Mouse (Mus musculus): ENCODE results near the gene Ankrd9. TPM values are rescaled to one million over a fixed set of nuclear protein-coding genes. Genes with fewer than 3 reads are reported as not detected.
A peak's percentile ranks its signal among the peaks of the same experiment; 100 is the strongest.

The Ankrd9 gene
- polyA plus RNA-seq, 1 experiment from 2014 or later, result 14.1 TPM

DNA sequence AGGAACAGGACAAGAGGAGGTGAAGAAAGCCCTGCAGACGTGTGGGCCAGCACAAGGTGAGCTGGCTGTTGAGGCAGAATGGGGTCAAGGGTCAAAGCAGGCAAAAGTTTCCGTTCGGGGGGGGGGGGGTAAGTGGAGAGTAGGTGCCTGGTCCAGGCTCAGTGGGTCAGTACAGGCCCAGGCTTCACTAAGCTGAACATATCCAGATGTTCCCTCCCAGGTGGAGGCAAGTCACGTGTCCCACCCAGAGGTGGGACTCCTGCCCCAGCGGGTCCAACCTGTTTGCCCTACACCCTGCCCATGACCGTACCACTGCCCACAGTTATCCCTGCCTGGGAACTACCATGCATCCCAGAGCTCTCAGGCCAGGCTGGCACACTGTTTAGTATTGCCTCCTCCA, 27.0 kb upstream of the Ankrd9 start:
- Histone ChIP-seq H3K27me3 (no peaks in the 10 kb centered on the region), H3K9me3 (no peaks in the 10 kb centered on the region), H3K27ac (peak overlapping the region; percentile 22; the same call in 1 of the 2 replicates), H3K36me3 (no peaks in the 10 kb centered on the region), H3K4me1 (peaks cover 35% of the 10 kb centered on the region), H3K4me2 (replicated peaks) (no peak overlapping the region), H3K9ac (no peak overlapping the region), H3K4me3 (no peak overlapping the region)
- WGBS, result 53% methylated on average over 6 of the region's 6 CpGs
- peak; percentile 37; the same call in 1 of the 2 replicates for ATAC-seq (ENCODE audit: low FRiP score, low read depth)

DNA sequence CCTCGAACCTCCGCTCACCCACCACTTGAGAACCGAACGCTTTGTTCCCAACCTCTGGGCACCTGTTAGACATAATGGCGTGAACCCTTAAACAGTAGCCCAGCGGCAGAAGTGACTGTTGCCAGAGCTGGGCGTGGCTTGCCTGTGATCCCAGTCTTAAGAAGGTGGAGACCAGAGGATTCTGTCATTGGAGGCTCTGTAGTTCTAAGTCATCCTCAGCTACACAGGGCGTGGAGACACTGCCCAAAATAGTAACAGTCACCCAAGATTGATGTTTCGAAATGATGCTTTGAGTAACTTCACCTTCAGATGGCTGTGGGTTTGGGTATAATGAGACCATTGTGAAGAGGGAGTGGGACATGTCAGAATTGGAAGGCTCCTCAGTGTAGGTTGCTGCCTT, 25.3 kb upstream of the Ankrd9 start:
- no peak overlapping the region for H3K4me3 ChIP-seq
- no peaks in the 10 kb centered on the region for H3K27me3 ChIP-seq
- H3K27ac ChIP-seq, result no peak overlapping the region
- H3K36me3 ChIP-seq, result no peaks in the 10 kb centered on the region
- no peak for ATAC-seq (ENCODE audit: low FRiP score, low read depth)
- peaks cover 32% of the 10 kb centered on the region for H3K4me1 ChIP-seq
- H3K4me2 ChIP-seq (replicated peaks), result no peak overlapping the region
- WGBS, result 79% methylated on average over 9 of the region's 9 CpGs
- H3K9me3 ChIP-seq, result no peaks in the 10 kb centered on the region
- H3K9ac ChIP-seq, result no peak overlapping the region

DNA sequence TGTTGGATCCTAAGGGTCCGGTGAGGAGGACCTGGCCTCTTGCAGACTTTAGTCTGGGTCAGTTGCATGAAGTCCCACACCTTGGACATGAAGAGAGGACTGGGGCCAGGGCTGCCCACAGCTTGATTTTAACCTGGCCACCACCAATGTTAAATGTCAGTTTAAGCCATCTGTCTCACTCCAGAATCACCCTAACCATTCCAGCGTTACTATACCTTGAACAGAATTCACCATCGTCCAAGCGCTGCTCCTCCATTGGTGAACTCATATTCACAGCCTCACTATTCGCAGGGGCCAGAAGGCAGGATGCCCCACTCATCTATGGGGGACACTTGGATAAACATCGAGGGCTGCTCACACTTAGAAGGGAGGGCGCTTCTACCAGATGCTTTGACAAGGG, 22.1 kb upstream of the Ankrd9 start:
- no peaks in the 10 kb centered on the region for H3K27me3 ChIP-seq
- WGBS, result 91% methylated on average over 7 of the region's 7 CpGs
- no peak overlapping the region for H3K4me2 ChIP-seq (replicated peaks)
- H3K36me3 ChIP-seq, result no peaks in the 10 kb centered on the region
- H3K9me3 ChIP-seq, result peaks cover 12% of the 10 kb centered on the region; the same call in 1 of the 2 replicates
- H3K4me3 ChIP-seq, result no peak overlapping the region
- no peak overlapping the region for H3K9ac ChIP-seq
- peaks cover 2% of the 10 kb centered on the region for H3K4me1 ChIP-seq
- ATAC-seq (ENCODE audit: low FRiP score, low read depth), result no peak
- no peak overlapping the region for H3K27ac ChIP-seq

DNA sequence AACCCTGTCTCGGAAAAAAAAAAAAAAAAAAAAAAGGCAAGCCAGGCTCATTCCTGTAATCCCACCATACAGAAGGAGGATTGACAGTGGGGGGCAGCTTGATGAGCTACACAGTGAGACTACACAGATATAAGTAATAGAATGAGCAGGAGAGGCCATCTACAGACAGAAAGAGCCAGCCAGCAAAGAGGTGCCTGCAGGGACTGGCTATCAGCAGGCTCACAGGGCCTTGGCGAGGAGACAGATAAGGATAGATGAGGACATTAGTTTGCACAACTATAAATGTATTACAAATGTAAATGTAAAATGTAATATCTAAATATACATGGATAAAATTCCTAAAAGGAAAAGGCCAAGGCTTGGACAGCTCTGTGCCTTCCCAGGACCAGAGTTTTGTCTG, 21.0 kb upstream of the Ankrd9 start:
- no peak for ATAC-seq (ENCODE audit: low FRiP score, low read depth)
- Histone ChIP-seq H3K9me3 (peaks cover 12% of the 10 kb centered on the region; the same call in 1 of the 2 replicates), H3K9ac (no peak overlapping the region), H3K27me3 (no peaks in the 10 kb centered on the region), H3K4me2 (replicated peaks) (no peak overlapping the region), H3K27ac (no peak overlapping the region), H3K36me3 (no peaks in the 10 kb centered on the region), H3K4me1 (no peaks in the 10 kb centered on the region), H3K4me3 (no peak overlapping the region)
- WGBS, result 80% methylated on average over 2 of the region's 2 CpGs

DNA sequence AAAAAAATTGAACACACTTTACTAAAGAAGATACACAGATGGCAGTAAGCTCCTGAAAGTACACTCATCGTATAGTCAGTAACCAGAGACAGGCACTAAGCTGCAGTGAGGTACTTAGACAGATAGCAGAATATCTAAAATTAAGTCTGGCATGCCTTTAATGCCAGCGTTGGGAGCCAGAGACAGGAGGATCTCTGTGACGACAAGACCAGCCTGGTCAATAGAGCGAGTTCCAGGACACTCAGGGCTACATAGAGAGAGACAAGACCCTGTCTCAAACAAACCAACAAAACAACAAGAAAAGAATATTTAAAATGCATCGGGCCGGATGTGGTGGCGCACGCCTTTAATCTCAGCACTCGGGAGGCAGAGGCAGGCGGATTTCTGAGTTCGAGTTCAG, 19.3 kb upstream of the Ankrd9 start:
- WGBS, result 95% methylated on average over 11 of the region's 11 CpGs
- Histone ChIP-seq H3K9me3 (peaks cover 12% of the 10 kb centered on the region; the same call in 1 of the 2 replicates), H3K9ac (no peak overlapping the region), H3K27ac (no peak overlapping the region), H3K4me3 (no peak overlapping the region), H3K27me3 (no peaks in the 10 kb centered on the region), H3K4me2 (replicated peaks) (no peak overlapping the region), H3K4me1 (no peaks in the 10 kb centered on the region), H3K36me3 (no peaks in the 10 kb centered on the region)
- no peak for ATAC-seq (ENCODE audit: low FRiP score, low read depth)

DNA sequence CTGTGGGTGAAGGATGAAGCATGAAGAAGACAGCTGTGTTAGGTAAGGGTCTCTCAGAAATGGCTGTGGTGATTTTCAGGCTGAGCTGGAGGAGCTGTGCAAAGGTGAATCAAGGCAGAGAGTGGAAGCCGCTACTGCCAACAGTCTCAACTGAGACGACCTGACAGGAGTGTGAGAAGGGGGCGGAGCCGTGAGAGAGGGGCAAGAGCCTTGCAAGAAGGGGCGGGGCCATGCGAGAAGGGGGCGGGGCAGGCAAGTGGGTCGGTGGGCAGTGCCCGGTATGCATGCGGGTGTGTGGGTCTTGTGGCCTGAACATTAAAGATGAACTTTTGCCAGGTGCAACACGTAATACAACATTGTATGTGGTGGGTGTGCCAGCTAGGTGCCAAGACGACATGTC, 15.8 kb upstream of the Ankrd9 start:
- Histone ChIP-seq H3K27me3 (no peaks in the 10 kb centered on the region), H3K9ac (no peak overlapping the region), H3K4me1 (peaks cover 11% of the 10 kb centered on the region), H3K27ac (no peak overlapping the region), H3K4me3 (no peak overlapping the region), H3K36me3 (no peaks in the 10 kb centered on the region), H3K9me3 (peaks cover 12% of the 10 kb centered on the region; the same call in 1 of the 2 replicates), H3K4me2 (replicated peaks) (no peak overlapping the region)
- 33% methylated on average over 12 of the region's 12 CpGs for WGBS
- ATAC-seq (ENCODE audit: low FRiP score, low read depth), result no peak

DNA sequence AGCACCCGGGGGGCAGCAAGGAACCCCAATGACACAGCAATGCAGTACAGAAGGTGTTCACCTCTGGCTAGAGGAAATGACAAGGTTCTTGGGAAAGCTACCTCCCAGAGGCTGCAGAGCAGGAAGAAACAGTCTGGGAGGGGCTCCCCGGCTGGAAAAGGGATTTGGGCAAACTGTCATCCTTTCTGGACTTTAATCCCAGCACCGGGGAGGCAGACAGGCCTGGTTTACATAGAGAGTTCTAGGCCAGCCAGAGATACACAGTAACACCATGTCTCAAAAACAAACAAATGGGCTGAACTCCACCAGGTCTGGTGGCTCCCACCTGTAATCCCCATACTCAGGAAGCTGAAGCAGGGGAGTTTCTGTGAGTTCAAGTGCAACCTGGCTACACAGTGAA, 14.4 kb upstream of the Ankrd9 start:
- WGBS, result 82% methylated on average over 3 of the region's 3 CpGs
- H3K36me3 ChIP-seq, result no peaks in the 10 kb centered on the region

DNA sequence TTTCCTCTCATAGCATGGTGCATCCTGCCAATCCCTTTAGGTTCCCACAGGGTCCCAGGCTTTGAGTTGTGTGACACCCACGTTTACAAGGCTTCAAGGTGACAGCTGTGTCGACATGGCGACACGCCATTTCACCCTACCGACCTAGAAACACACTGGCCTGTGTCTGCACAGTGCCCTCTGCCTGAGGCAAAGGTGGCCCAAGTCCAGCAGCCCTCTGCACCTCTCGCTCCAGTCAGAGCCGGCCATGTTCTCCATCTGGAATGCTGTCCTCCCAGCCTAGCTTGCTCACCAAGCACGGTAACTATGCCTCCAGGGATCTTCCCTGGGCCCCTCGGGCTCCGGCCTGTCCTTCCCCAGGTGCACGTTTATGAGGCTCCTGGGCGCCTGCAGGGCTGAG, 13.9 kb upstream of the Ankrd9 start:
- Histone ChIP-seq H3K4me1 (peaks cover 11% of the 10 kb centered on the region), H3K27ac (no peak overlapping the region), H3K9ac (0 out of 2 replicates have a peak overlapping the region, but pooled peaks have one; percentile 69), H3K36me3 (no peaks in the 10 kb centered on the region), H3K4me3 (peak overlapping the region; percentile 56), H3K9me3 (0 out of 2 replicates have a peak, but pooled peaks cover 2% of the 10 kb centered on the region), H3K27me3 (no peaks in the 10 kb centered on the region), H3K4me2 (replicated peaks) (peak overlapping the region; percentile 68)
- WGBS, result 75% methylated on average over 12 of the region's 12 CpGs
- ATAC-seq (ENCODE audit: low FRiP score, low read depth), result no peak

More for the DNA sequence above, 14.4 kb upstream of the Ankrd9 start:
- Histone ChIP-seq H3K4me1 (peaks cover 11% of the 10 kb centered on the region), H3K9me3 (peaks cover 6% of the 10 kb centered on the region; the same call in 1 of the 2 replicates), H3K9ac (no peak overlapping the region), H3K4me3 (no peak overlapping the region), H3K27ac (no peak overlapping the region), H3K4me2 (replicated peaks) (no peak overlapping the region), H3K27me3 (no peaks in the 10 kb centered on the region)
- ATAC-seq (ENCODE audit: low FRiP score, low read depth), result no peak

DNA sequence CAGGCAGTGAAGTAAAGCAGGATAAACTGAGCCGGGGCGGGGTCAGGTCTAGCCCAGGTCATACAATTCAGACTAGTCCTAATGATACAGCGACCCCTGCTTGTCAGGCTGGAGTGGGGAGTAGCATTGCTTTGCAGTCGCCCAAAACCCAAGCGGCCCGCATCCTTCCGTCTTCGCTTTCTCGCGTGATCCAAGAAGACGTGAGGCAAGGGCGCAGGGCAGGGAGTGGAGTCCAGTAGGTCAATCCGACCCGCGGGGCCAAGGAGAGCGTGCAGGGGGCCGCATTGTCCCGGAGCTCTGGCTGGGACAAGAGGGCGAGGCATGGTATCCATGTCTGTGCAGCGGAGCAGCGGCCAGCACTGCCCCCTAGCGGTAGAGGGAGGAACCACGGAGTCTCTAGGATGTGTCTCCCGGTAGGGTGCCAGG, 13.3 kb upstream of the Ankrd9 start:
- ATAC-seq (ENCODE audit: low FRiP score, low read depth), result peak; percentile 91
- Histone ChIP-seq H3K4me1 (peaks cover 11% of the 10 kb centered on the region), H3K4me3 (peak overlapping the region; percentile 56), H3K4me2 (replicated peaks) (peak overlapping the region; percentile 68), H3K9me3 (no peaks in the 10 kb centered on the region), H3K36me3 (no peaks in the 10 kb centered on the region), H3K9ac (peak overlapping the region; percentile 69), H3K27me3 (no peaks in the 10 kb centered on the region), H3K27ac (peak overlapping the region; percentile 58; the same call in 1 of the 2 replicates)
- under 1% methylated on average over 24 of the region's 24 CpGs for WGBS

DNA sequence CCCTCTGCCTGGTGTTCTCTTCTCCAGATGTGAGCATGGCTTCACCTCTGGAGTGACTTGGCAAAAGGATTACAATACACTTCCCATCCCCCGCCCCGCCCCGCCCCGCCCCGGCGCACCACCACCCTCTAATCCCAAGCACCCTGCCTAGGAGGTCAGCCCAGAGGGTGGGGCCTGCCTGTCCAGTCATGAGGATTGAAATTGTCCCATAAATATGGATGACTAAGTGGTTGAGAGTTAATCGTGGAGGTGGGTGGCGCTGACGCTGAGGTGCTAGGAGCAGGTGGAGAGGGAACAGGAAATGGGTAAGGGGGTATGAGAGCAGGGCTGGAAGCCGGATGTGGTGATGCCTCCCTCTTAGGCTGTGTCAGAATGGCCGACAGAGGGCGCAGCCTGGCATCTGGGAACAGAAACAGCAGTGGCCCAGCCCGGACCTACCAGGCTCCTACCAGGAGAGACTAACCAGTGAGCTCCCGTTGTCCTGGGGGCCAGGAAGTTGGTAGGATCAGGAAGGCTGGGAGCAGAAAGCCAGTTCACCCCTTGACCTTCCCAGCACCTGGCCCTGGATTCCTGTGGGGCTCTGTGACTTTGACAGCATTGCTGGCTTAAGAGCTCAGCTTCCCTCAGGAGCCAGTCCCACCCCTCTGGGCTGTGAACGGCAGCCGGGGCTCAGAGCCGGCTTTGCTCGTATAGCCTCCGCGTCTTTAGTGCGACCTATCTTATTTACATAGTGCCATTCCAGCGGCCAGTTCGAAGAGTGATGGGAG, 12.7 kb upstream of the Ankrd9 start:
- peak; percentile 83 for ATAC-seq (ENCODE audit: low FRiP score, low read depth)
- no peaks in the 10 kb centered on the region for H3K27me3 ChIP-seq
- H3K4me1 ChIP-seq, result peaks cover 11% of the 10 kb centered on the region
- peak overlapping the region; percentile 56 for H3K4me3 ChIP-seq
- WGBS, result 4% methylated on average over 23 of the region's 23 CpGs
- H3K27ac ChIP-seq, result peak overlapping the region; percentile 58; the same call in 1 of the 2 replicates
- H3K36me3 ChIP-seq, result no peaks in the 10 kb centered on the region
- peak overlapping the region; percentile 68 for H3K4me2 ChIP-seq (replicated peaks)
- H3K9me3 ChIP-seq, result no peaks in the 10 kb centered on the region
- H3K9ac ChIP-seq, result peak overlapping the region; percentile 69

DNA sequence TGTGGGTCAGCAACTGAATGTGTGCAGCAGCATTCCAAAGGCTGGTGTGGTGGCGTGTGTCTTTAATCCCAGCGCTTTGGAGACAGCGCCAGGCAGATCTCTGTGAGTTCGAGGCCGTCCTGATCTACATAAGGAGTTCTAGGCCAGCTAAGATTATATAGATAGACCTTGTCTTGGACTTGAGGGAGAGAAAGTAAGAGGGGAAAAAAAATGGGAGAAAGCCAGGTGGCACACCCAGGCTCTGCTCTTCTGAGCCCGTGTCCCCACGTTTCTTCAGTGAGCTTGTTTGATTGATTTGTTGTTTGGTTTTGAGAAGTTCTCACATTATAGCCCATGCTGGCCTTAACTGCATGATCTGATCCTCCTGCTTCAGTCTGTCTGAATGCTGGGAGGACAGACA, 11.7 kb upstream of the Ankrd9 start:
- Histone ChIP-seq H3K4me2 (replicated peaks) (no peak overlapping the region), H3K9ac (no peak overlapping the region), H3K9me3 (no peaks in the 10 kb centered on the region), H3K4me1 (peaks cover 11% of the 10 kb centered on the region), H3K36me3 (no peaks in the 10 kb centered on the region), H3K27ac (no peak overlapping the region), H3K4me3 (no peak overlapping the region), H3K27me3 (no peaks in the 10 kb centered on the region)
- no peak for ATAC-seq (ENCODE audit: low FRiP score, low read depth)
- 89% methylated on average over 7 of the region's 7 CpGs for WGBS

DNA sequence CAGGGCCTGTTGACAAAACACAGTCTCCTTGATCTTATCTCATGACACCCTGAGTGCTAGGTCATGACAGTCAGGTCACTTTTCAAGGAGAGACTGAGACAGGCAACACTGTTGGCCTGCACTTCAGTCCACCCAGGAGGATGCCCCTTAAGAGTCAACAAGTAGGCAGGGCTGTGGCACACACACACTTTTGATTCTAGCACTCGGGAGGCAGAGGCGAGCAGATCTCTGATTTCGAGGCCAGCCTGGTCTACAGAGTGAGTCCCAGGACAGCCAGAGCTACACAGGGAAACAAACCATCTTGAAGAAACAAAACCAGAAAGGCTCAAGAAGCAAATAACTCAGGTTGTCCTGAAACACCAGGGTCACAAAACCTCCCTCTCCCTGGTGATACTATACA, 10.6 kb upstream of the Ankrd9 start:
- H3K27me3 ChIP-seq, result no peaks in the 10 kb centered on the region
- H3K4me2 ChIP-seq (replicated peaks), result no peak overlapping the region
- no peak overlapping the region for H3K4me3 ChIP-seq
- H3K9ac ChIP-seq, result no peak overlapping the region
- H3K9me3 ChIP-seq, result no peaks in the 10 kb centered on the region
- no peak for ATAC-seq (ENCODE audit: low FRiP score, low read depth)
- 93% methylated on average over 3 of the region's 3 CpGs for WGBS
- H3K27ac ChIP-seq, result no peak overlapping the region
- H3K4me1 ChIP-seq, result peaks cover 15% of the 10 kb centered on the region
- no peaks in the 10 kb centered on the region for H3K36me3 ChIP-seq
